Mouse (Mus musculus) adrenal gland, postnatal 10 days (tissue): Measurements from ENCODE around the gene Casp14. TPM values are rescaled to one million over a fixed set of nuclear protein-coding genes. Genes with fewer than 3 reads are reported as not detected.
"Not testable (repeated sequence)": the region's sequence is repeated elsewhere in the genome, so short reads cannot be mapped to it uniquely, and the experiment has no call there.

Source experiments
- DNase-seq: peaks from one replicate; pipeline ENCODE4 v3.0.0; 2021; ENCODE audit warnings: mixed read lengths
- total RNA-seq, 2 experiments: library from RNA; stranded (reverse); gene quantifications; 2 replicates each; pipeline ENCODE4 v1.2.3; 2021

Casp14 gene
- total RNA-seq, 2 experiments from 2014 or later = not detected

- DNase-seq = not testable (repeated sequence)
These were observed 48.0 kb downstream of the Casp14 start for GRCm38 (mm10) chr10:78670121-78670520.

- not testable (repeated sequence) for DNase-seq
These were observed 51.4 kb downstream of the Casp14 start for GRCm38 (mm10) chr10:78666696-78667095.

- DNase-seq = no peak
These were observed 53.5 kb downstream of the Casp14 start for GRCm38 (mm10) chr10:78664546-78664945.

Other genes with a start within 250 kb of the Casp14 start
- not detected for gene Olfr1358, start 200.9 kb downstream of the Casp14 start, total RNA-seq
- 10 to 100 TPM; 54.0 to 55.1 TPM for gene Ilvbl, start 143.9 kb downstream of the Casp14 start, total RNA-seq
- 10 to 100 TPM; 27.3 to 29.2 TPM for gene Syde1, start 126.3 kb downstream of the Casp14 start, total RNA-seq
- gene Olfr1357, start 100.2 kb downstream of the Casp14 start, total RNA-seq = not detected
- not detected for gene Ccdc105, start 34.8 kb upstream of the Casp14 start, total RNA-seq
- gene Slc1a6, start 62.2 kb upstream of the Casp14 start, total RNA-seq = under 1 TPM; 0.33 to 0.39 TPM
- gene Olfr1356, start 133.9 kb upstream of the Casp14 start, total RNA-seq = not detected
- gene Olfr1355, start 157.2 kb upstream of the Casp14 start, total RNA-seq = not detected
- gene Olfr1354, start 194.9 kb upstream of the Casp14 start, total RNA-seq = not detected
- gene Olfr8, start 232.3 kb upstream of the Casp14 start, total RNA-seq = not detected
- gene Olfr1353, start 245.0 kb upstream of the Casp14 start, total RNA-seq = not detected